Mouse (Mus musculus): ENCODE data around the gene Actl11. TPM values are rescaled to one million over a fixed set of nuclear protein-coding genes. Genes with fewer than 3 reads are reported as not detected.

Gene Actl11
- not detected in 2 replicates for polyA plus RNA-seq (2015; fragmentation: Nextera tagmentation; extraction: Ambion mirVana)

- no peak within 1 kb of the TSS for H3K27ac ChIP-seq
- H3K9me3 ChIP-seq: no peaks in the 10 kb centered on the region
- 74% methylated on average over 3 of the region's 3 CpGs for WGBS
- H3K27me3 ChIP-seq: no peaks in the 10 kb centered on the region
- ATAC-seq: no peak
- H3K4me2 ChIP-seq (replicated peaks): no peak within 1 kb of the TSS
- peaks cover 26% of the 10 kb centered on the region for H3K4me1 ChIP-seq (replicated peaks)
- H3K9ac ChIP-seq (replicated peaks): no peak within 1 kb of the TSS
- no peak within 1 kb of the TSS for H3K4me3 ChIP-seq (replicated peaks)
- H3K36me3 ChIP-seq: no peaks in the 10 kb centered on the region
Observed at GRCm38 (mm10) chr9:107928169-107928568, at the start of gene Actl11. TSS of gene Actl11 (plus strand) at chr9:107928469.

DNA sequence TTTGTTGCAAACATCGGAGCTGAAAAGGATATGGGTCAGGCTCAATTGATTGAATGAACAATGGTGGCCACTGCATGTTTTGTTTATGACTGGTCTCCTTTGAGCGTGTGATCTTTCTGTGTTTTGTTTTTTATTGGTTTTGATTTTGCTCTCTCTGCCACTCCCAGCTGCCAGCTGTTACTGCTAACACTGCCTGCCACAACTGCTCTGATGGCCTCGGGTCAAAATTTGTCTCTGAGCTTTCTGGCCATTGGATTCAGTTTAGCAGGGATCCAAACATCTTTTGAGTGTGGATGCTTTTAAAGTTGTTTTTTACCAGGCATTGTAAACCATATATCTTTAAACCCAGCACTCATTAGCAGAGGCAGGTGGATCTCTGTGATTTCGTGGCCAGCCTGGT, 47.9 kb upstream of the Actl11 start:
- 81% methylated on average over 4 of the region's 4 CpGs for WGBS
- Histone ChIP-seq H3K9ac (replicated peaks) (no peak overlapping the region), H3K4me3 (replicated peaks) (no peak overlapping the region), H3K27ac (no peak overlapping the region), H3K36me3 (no peaks in the 10 kb centered on the region), H3K9me3 (no peaks in the 10 kb centered on the region), H3K4me2 (replicated peaks) (no peak overlapping the region), H3K27me3 (no peaks in the 10 kb centered on the region), H3K4me1 (replicated peaks) (no peaks in the 10 kb centered on the region)
- ATAC-seq: no peak

- under 1% methylated on average over 27 of the region's 28 CpGs for WGBS
- peaks cover 16% of the 10 kb centered on the region for H3K27me3 ChIP-seq
- H3K4me3 ChIP-seq (replicated peaks): peak within 1 kb of the TSS; percentile 71
- peaks cover 17% of the 10 kb centered on the region for H3K4me1 ChIP-seq (replicated peaks)
- peak; percentile 96 for ATAC-seq
- peaks cover 2% of the 10 kb centered on the region; the same call in 1 of the 2 replicates for H3K36me3 ChIP-seq
- H3K9me3 ChIP-seq: no peaks in the 10 kb centered on the region
- H3K9ac ChIP-seq (replicated peaks): peak within 1 kb of the TSS; percentile 76
- peak within 1 kb of the TSS; percentile 79 for H3K4me2 ChIP-seq (replicated peaks)
- peak within 1 kb of the TSS; percentile 62 for H3K27ac ChIP-seq
Observed at GRCm38 (mm10) chr9:107887804-107888266, 40.4 kb upstream of the Actl11 start, which contains the start of gene Mon1a. TSS of gene Mon1a (plus strand) at chr9:107888151.

DNA sequence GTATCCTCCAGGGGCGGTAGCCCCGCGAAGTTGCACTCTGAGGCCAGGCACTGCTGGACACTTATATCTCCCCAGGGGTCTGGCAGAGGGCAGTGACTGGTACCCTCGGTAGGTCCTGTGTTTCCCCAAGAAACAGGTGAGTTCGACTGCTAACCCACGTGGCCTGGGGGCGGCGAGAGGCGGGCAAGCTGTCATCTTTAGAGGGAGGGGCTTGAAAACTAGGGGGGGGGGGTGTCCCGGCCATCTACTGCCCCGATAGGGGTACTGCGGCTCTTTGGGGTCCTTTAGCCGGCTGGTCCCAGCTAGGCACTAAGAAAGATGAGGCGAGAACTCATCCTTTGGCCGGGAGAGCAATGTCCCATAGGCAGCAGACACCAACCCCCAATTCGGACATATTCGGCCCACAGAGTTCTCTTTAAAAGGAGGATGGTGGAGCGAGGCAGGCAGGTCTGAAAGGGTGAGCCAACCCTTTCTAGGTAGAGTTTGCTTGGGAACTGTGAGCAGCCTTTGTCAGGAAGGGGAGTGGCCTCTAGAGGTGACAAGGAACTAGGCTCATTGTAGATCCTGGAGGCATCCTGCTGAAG, 39.9 kb upstream of the Actl11 start:
- peak; percentile 91 for ATAC-seq
- peaks cover 17% of the 10 kb centered on the region for H3K4me1 ChIP-seq (replicated peaks)
- no peaks in the 10 kb centered on the region for H3K9me3 ChIP-seq
- H3K36me3 ChIP-seq: peaks cover 2% of the 10 kb centered on the region; the same call in 1 of the 2 replicates
- H3K4me3 ChIP-seq (replicated peaks): peak overlapping the region; percentile 71
- peaks cover 16% of the 10 kb centered on the region for H3K27me3 ChIP-seq
- under 1% methylated on average over 18 of the region's 18 CpGs for WGBS
- peak overlapping the region; percentile 62 for H3K27ac ChIP-seq
- peak overlapping the region; percentile 76 for H3K9ac ChIP-seq (replicated peaks)
- peak overlapping the region; percentile 79 for H3K4me2 ChIP-seq (replicated peaks)

- H3K9ac ChIP-seq (replicated peaks): no peak overlapping the region
- H3K36me3 ChIP-seq: peaks cover 2% of the 10 kb centered on the region; the same call in 1 of the 2 replicates
- no peak overlapping the region for H3K4me2 ChIP-seq (replicated peaks)
- peaks cover 17% of the 10 kb centered on the region for H3K4me1 ChIP-seq (replicated peaks)
- H3K27ac ChIP-seq: no peak overlapping the region
- ATAC-seq: no peak
- H3K27me3 ChIP-seq: peaks cover 16% of the 10 kb centered on the region
- no peak overlapping the region for H3K4me3 ChIP-seq (replicated peaks)
- H3K9me3 ChIP-seq: no peaks in the 10 kb centered on the region
- 95% methylated on average over 6 of the region's 6 CpGs for WGBS
Observed at GRCm38 (mm10) chr9:107890260-107890659, 38.0 kb upstream of the Actl11 start.

DNA sequence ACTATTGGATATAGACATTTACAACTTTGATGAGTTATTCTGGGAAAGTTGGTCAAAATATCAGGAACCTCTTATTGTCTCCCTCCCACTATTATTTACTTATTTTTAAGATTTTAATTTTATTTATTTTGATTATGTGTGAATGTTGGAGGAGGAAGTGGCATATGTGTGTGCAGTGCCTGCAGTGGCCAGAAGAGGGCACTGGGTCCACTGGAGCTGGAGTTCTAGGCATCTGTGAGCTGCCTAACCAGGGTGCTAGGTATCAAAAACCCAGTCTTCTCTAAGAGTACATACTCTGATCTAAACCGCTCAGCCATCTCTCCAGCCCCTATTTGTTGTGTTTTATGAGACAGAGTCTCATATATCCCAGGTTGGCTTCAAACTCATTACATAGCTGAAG, 37.2 kb upstream of the Actl11 start:
- no peak for ATAC-seq
- no peak overlapping the region for H3K4me2 ChIP-seq (replicated peaks)
- H3K27me3 ChIP-seq: peaks cover 12% of the 10 kb centered on the region
- no peak overlapping the region for H3K4me3 ChIP-seq (replicated peaks)
- no peak overlapping the region for H3K9ac ChIP-seq (replicated peaks)
- H3K9me3 ChIP-seq: no peaks in the 10 kb centered on the region
- peaks cover 6% of the 10 kb centered on the region; the same call in 1 of the 2 replicates for H3K36me3 ChIP-seq
- H3K4me1 ChIP-seq (replicated peaks): peaks cover 17% of the 10 kb centered on the region
- H3K27ac ChIP-seq: no peak overlapping the region
- WGBS: 100% methylated on average over 1 of the region's 1 CpGs

DNA sequence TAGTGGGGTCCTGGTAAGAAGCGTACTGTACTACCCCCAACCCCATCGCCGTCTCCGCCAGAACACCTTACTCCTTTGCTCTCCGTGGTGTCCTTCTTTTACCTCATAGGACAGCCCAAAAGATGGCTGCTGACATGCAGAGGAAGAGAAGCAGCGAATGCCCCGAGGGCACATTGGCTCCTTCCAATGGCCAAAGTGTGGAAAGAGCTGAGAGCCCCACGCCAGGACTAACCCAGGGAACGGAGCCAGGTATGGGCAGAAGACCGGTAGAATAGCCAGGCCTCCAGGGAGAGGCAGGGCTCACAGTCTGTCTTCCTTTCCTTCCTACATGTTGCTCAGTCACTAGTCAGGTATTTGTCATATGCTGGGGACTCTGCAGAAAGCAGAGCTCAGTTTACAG, 29.7 kb upstream of the Actl11 start:
- Histone ChIP-seq H3K4me3 (replicated peaks) (no peak overlapping the region), H3K36me3 (peaks cover 49% of the 10 kb centered on the region), H3K4me2 (replicated peaks) (no peak overlapping the region), H3K27ac (no peak overlapping the region), H3K9ac (replicated peaks) (no peak overlapping the region), H3K4me1 (replicated peaks) (peaks cover 15% of the 10 kb centered on the region), H3K9me3 (no peaks in the 10 kb centered on the region), H3K27me3 (peaks cover 37% of the 10 kb centered on the region)
- no peak for ATAC-seq
- WGBS: 88% methylated on average over 10 of the region's 10 CpGs

GRCm38 (mm10) chr9:107899855-107900254, 28.4 kb upstream of the Actl11 start:
- Histone ChIP-seq H3K27me3 (peaks cover 41% of the 10 kb centered on the region), H3K4me1 (replicated peaks) (peaks cover 15% of the 10 kb centered on the region), H3K4me3 (replicated peaks) (no peak overlapping the region), H3K27ac (no peak overlapping the region), H3K9ac (replicated peaks) (no peak overlapping the region; the same call in 1 of the 2 replicates), H3K9me3 (no peaks in the 10 kb centered on the region), H3K4me2 (replicated peaks) (no peak overlapping the region), H3K36me3 (peaks cover 49% of the 10 kb centered on the region)
- ATAC-seq: no peak
- WGBS: 72% methylated on average over 12 of the region's 12 CpGs

GRCm38 (mm10) chr9:107900840-107901626, 27.2 kb upstream of the Actl11 start:
- 0 out of 2 replicates have a peak overlapping the region, but pooled peaks have one; percentile 25 for H3K27ac ChIP-seq
- H3K9me3 ChIP-seq: no peaks in the 10 kb centered on the region
- H3K36me3 ChIP-seq: peaks cover 46% of the 10 kb centered on the region
- H3K9ac ChIP-seq (replicated peaks): peak overlapping the region; percentile 71
- peak overlapping the region; percentile 35 for H3K4me3 ChIP-seq (replicated peaks)
- 2% methylated on average over 44 of the region's 44 CpGs for WGBS
- H3K4me1 ChIP-seq (replicated peaks): peaks cover 15% of the 10 kb centered on the region
- H3K4me2 ChIP-seq (replicated peaks): peak overlapping the region; percentile 65
- H3K27me3 ChIP-seq: peaks cover 45% of the 10 kb centered on the region
- ATAC-seq: peak; percentile 70

GRCm38 (mm10) chr9:107901627-107901914, 26.7 kb upstream of the Actl11 start:
- Histone ChIP-seq H3K4me1 (replicated peaks) (peaks cover 19% of the 10 kb centered on the region), H3K9me3 (no peaks in the 10 kb centered on the region), H3K4me3 (replicated peaks) (peak overlapping the region; percentile 35), H3K27ac (no peak overlapping the region), H3K9ac (replicated peaks) (peak overlapping the region; percentile 71; the same call in 1 of the 2 replicates), H3K27me3 (peaks cover 45% of the 10 kb centered on the region), H3K4me2 (replicated peaks) (peak overlapping the region; percentile 65), H3K36me3 (peaks cover 41% of the 10 kb centered on the region)
- WGBS: 7% methylated on average over 17 of the region's 17 CpGs
- peak; percentile 26; the same call in 1 of the 2 replicates for ATAC-seq

DNA sequence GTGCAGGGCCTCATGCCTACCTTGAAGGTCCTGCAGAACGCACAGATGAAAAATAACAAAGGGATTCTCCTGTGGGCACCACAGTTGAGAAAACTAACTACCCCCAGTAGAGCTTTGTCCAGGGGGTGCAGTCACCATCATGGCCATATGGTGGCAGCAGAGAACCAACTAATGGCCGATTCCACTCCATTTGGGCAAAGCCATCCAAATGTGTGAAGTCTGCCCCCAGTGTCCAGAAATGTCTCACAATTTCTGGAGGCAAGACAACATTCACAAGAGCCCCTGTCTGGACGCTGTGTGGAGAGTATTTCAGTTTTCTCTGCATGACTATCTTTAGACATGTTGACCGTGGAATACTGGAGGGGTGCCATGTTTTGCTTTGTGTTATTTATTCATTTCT, 23.5 kb upstream of the Actl11 start:
- 6% methylated on average over 4 of the region's 4 CpGs for WGBS
- H3K4me3 ChIP-seq (replicated peaks): no peak overlapping the region
- H3K36me3 ChIP-seq: peaks cover 21% of the 10 kb centered on the region
- H3K9ac ChIP-seq (replicated peaks): no peak overlapping the region
- H3K27me3 ChIP-seq: peaks cover 51% of the 10 kb centered on the region
- no peaks in the 10 kb centered on the region for H3K9me3 ChIP-seq
- ATAC-seq: peak; percentile 65
- peaks cover 40% of the 10 kb centered on the region for H3K4me1 ChIP-seq (replicated peaks)
- no peak overlapping the region for H3K27ac ChIP-seq
- H3K4me2 ChIP-seq (replicated peaks): no peak overlapping the region

- Histone ChIP-seq H3K4me1 (replicated peaks) (peaks cover 28% of the 10 kb centered on the region), H3K9ac (replicated peaks) (peak within 1 kb of the TSS; percentile 56), H3K27me3 (peaks cover 34% of the 10 kb centered on the region), H3K9me3 (no peaks in the 10 kb centered on the region), H3K4me2 (replicated peaks) (peak within 1 kb of the TSS; percentile 54), H3K36me3 (peaks cover 14% of the 10 kb centered on the region), H3K4me3 (replicated peaks) (peak within 1 kb of the TSS; percentile 28), H3K27ac (no peak within 1 kb of the TSS)
- 23% methylated on average over 19 of the region's 19 CpGs for WGBS
- ATAC-seq: peak; percentile 44; the same call in 1 of the 2 replicates
Observed at GRCm38 (mm10) chr9:107906252-107906966, 21.9 kb upstream of the Actl11 start, which contains the start of gene Mst1r. TSS of gene Mst1r (plus strand) at chr9:107906873.

Data from midbrain, embryonic 13.5 days (tissue).